Mouse (Mus musculus): ENCODE measurements at regions not wholly inside any gene's neighbourhood (a gene's known extent, or its start where the extent isn't known, plus 50 kb on each side); places are given as distances from the start of the nearest gene placed in this dataset.
A peak's percentile ranks its signal among the peaks of the same experiment; 100 is the strongest.

DNA sequence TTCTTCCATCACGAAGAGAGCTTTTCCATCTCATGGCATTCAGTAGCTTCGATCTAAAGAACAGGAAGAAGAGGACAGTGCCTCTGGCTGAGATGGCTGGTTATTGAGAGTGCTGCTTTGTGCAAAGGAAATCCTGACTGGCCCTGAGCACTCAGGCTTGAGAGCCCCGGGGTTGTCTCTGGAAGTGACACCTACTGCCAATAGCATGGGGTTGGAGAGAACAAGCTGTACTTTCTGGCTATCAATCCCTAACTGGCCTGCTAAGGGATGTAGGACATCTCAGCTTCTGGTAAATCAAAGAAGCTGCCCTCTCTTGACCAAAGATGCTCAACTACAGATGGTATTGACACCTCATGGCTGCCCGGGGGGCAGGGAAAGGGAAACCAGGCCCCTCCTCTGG, 178.2 kb upstream of the Serpine2 start:
- no peaks in the 10 kb centered on the region for H3K9me3 ChIP-seq (ENCODE audit: control insufficient read depth, low read depth, low read length)
- no peaks in the 10 kb centered on the region for H3K27me3 ChIP-seq (ENCODE audit: control insufficient read depth, insufficient read depth, low read length)
- H3K4me1 ChIP-seq (ENCODE audit: control insufficient read depth, insufficient read depth, low read length) = no peaks in the 10 kb centered on the region
- H3K9ac ChIP-seq (replicated peaks; ENCODE audit: low read depth, low read length) = no peak overlapping the region
- no peaks in the 10 kb centered on the region for H3K36me3 ChIP-seq (ENCODE audit: control insufficient read depth, insufficient read depth, low read length)
- ATAC-seq (ENCODE audit: insufficient number of reproducible peaks, insufficient read depth, low FRiP score, low read depth) = no peak
- H3K27ac ChIP-seq (ENCODE audit: low read length) = no peak overlapping the region
- no peak overlapping the region for H3K4me2 ChIP-seq (replicated peaks; ENCODE audit: low read depth, low read length)
- no peak overlapping the region for H3K4me3 ChIP-seq (ENCODE audit: low read depth, low read length)
- 75% methylated on average over 4 of the region's 4 CpGs for WGBS

DNA sequence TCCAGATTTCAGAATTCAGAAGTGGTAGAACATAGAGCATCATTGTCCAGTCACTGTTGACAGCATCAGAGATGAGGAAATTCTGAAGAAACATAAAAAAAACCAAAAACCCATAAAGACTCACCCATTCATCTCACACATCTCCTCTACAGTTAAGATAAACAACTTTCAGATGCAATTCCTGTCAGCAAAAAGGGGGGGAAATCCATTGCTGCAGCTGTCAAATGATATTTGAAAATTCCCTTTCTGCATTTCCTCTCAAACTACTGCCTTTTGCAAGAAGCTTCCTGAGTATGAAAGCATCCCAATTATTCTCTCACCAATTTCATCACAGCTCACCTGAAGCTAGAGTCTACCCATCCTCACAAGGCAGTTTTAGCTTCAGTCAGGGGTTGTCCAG, 177.1 kb upstream of the Serpine2 start:
- Histone ChIP-seq H3K27ac (ENCODE audit: low read length) (no peak overlapping the region), H3K27me3 (ENCODE audit: control insufficient read depth, insufficient read depth, low read length) (no peaks in the 10 kb centered on the region), H3K36me3 (ENCODE audit: control insufficient read depth, insufficient read depth, low read length) (no peaks in the 10 kb centered on the region), H3K4me1 (ENCODE audit: control insufficient read depth, insufficient read depth, low read length) (no peaks in the 10 kb centered on the region), H3K9ac (replicated peaks; ENCODE audit: low read depth, low read length) (no peak overlapping the region), H3K9me3 (ENCODE audit: control insufficient read depth, low read depth, low read length) (no peaks in the 10 kb centered on the region), H3K4me2 (replicated peaks; ENCODE audit: low read depth, low read length) (no peak overlapping the region), H3K4me3 (ENCODE audit: low read depth, low read length) (no peak overlapping the region)
- no peak for ATAC-seq (ENCODE audit: insufficient number of reproducible peaks, insufficient read depth, low FRiP score, low read depth)

DNA sequence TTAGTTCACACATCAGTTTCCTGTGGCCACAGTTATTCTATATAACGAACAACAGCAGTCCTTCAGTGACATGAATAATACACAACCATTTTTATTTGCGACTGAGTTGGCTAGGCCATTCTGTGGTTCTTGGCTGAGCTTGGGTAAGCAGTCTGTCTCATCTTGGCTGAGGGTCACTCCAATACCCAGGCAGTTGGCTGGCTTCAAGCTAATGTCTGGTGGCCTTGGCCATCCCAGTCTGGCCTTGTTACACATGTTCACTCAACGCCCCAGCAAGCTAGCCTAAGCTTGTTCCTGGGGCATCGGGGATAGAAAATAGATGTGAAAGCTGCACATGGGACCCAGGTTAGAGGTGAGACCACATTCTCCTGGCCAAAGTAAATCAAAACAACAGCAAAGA, 175.5 kb upstream of the Serpine2 start:
- no peaks in the 10 kb centered on the region for H3K4me1 ChIP-seq (ENCODE audit: control insufficient read depth, insufficient read depth, low read length)
- 94% methylated on average over 4 of the region's 4 CpGs for WGBS
- ATAC-seq (ENCODE audit: insufficient number of reproducible peaks, insufficient read depth, low FRiP score, low read depth) = no peak
- H3K27ac ChIP-seq (ENCODE audit: low read length) = no peak overlapping the region
- H3K27me3 ChIP-seq (ENCODE audit: control insufficient read depth, insufficient read depth, low read length) = no peaks in the 10 kb centered on the region
- H3K9me3 ChIP-seq (ENCODE audit: control insufficient read depth, low read depth, low read length) = no peaks in the 10 kb centered on the region
- H3K4me3 ChIP-seq (ENCODE audit: low read depth, low read length) = no peak overlapping the region
- H3K36me3 ChIP-seq (ENCODE audit: control insufficient read depth, insufficient read depth, low read length) = no peaks in the 10 kb centered on the region
- H3K9ac ChIP-seq (replicated peaks; ENCODE audit: low read depth, low read length) = no peak overlapping the region
- no peak overlapping the region for H3K4me2 ChIP-seq (replicated peaks; ENCODE audit: low read depth, low read length)

DNA sequence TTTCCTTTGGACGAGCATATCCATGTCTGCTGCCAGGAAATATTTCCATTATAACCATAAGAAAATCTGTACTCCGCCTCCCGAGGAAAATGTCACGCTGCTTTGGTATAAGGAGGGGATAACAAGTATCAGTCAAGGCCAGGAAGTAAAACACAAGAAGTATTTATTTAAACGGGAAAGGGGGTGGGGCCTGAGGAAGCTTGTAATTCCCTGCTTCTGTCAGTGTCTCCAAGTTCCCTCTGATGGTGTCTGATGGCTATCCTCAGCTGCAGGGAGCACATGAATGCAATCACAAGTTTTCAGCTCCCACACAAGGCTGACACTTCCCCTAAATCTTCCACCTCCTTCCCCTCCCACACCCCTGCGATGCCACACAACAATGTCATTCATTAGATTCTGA, 172.5 kb upstream of the Serpine2 start:
- no peak overlapping the region for H3K27ac ChIP-seq (ENCODE audit: low read length)
- no peaks in the 10 kb centered on the region for H3K27me3 ChIP-seq (ENCODE audit: control insufficient read depth, insufficient read depth, low read length)
- H3K36me3 ChIP-seq (ENCODE audit: control insufficient read depth, insufficient read depth, low read length) = no peaks in the 10 kb centered on the region
- H3K4me2 ChIP-seq (replicated peaks; ENCODE audit: low read depth, low read length) = no peak overlapping the region
- H3K9ac ChIP-seq (replicated peaks; ENCODE audit: low read depth, low read length) = no peak overlapping the region
- ATAC-seq (ENCODE audit: insufficient number of reproducible peaks, insufficient read depth, low FRiP score, low read depth) = no peak
- H3K4me1 ChIP-seq (ENCODE audit: control insufficient read depth, insufficient read depth, low read length) = no peaks in the 10 kb centered on the region
- no peak overlapping the region for H3K4me3 ChIP-seq (ENCODE audit: low read depth, low read length)
- H3K9me3 ChIP-seq (ENCODE audit: control insufficient read depth, low read depth, low read length) = no peaks in the 10 kb centered on the region
- WGBS = 41% methylated on average over 6 of the region's 6 CpGs

DNA sequence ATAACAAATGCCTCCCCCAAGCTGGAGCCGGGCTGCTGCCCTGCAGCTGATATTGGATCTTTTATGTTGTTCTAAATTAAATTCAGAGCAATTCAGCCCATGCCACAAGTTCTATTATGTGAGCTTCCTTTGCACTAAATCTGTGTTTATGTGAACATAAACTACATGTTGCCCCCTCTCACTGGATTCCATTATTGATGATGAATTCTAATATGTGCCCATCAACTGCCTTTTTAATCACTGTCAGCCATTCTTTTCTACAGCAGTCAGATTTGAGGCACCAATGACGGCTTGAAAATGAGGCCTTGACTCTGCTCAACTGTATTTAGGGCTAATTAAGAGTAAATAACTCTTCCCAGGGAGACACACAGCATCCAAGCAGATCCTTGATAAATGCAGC, 172.1 kb upstream of the Serpine2 start:
- Histone ChIP-seq H3K4me1 (ENCODE audit: control insufficient read depth, insufficient read depth, low read length) (no peaks in the 10 kb centered on the region), H3K9me3 (ENCODE audit: control insufficient read depth, low read depth, low read length) (no peaks in the 10 kb centered on the region), H3K36me3 (ENCODE audit: control insufficient read depth, insufficient read depth, low read length) (no peaks in the 10 kb centered on the region), H3K4me2 (replicated peaks; ENCODE audit: low read depth, low read length) (no peak overlapping the region), H3K27me3 (ENCODE audit: control insufficient read depth, insufficient read depth, low read length) (no peaks in the 10 kb centered on the region), H3K27ac (ENCODE audit: low read length) (0 out of 2 replicates have a peak overlapping the region, but pooled peaks have one; percentile 15), H3K4me3 (ENCODE audit: low read depth, low read length) (no peak overlapping the region), H3K9ac (replicated peaks; ENCODE audit: low read depth, low read length) (no peak overlapping the region)
- 51% methylated on average over 2 of the region's 2 CpGs for WGBS
- no peak for ATAC-seq (ENCODE audit: insufficient number of reproducible peaks, insufficient read depth, low FRiP score, low read depth)

DNA sequence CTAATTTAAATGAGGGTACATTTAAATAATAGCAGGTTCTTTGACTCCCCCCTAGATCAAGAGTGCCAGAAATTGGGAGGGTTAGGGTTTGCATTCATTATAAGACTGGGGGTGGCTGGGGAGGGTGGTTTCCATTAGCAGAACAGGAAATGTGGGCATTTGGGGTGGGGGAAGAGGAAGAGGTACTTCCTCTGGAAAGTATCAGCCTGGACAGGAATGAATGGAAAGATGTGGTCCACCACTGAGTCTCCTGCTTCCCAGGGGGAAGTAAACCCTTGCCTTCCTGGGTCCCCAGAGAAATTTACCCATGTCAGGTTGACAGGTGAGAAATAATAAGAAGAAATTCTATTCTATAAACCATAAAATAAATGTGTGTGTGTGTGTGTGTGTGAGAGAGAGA, 171.5 kb upstream of the Serpine2 start:
- no peak for ATAC-seq (ENCODE audit: insufficient number of reproducible peaks, insufficient read depth, low FRiP score, low read depth)
- no peaks in the 10 kb centered on the region for H3K9me3 ChIP-seq (ENCODE audit: control insufficient read depth, low read depth, low read length)
- no peaks in the 10 kb centered on the region for H3K36me3 ChIP-seq (ENCODE audit: control insufficient read depth, insufficient read depth, low read length)
- H3K9ac ChIP-seq (replicated peaks; ENCODE audit: low read depth, low read length) = no peak overlapping the region
- H3K4me1 ChIP-seq (ENCODE audit: control insufficient read depth, insufficient read depth, low read length) = no peaks in the 10 kb centered on the region
- no peaks in the 10 kb centered on the region for H3K27me3 ChIP-seq (ENCODE audit: control insufficient read depth, insufficient read depth, low read length)
- H3K4me2 ChIP-seq (replicated peaks; ENCODE audit: low read depth, low read length) = no peak overlapping the region
- no peak overlapping the region for H3K4me3 ChIP-seq (ENCODE audit: low read depth, low read length)
- no peak overlapping the region for H3K27ac ChIP-seq (ENCODE audit: low read length)

DNA sequence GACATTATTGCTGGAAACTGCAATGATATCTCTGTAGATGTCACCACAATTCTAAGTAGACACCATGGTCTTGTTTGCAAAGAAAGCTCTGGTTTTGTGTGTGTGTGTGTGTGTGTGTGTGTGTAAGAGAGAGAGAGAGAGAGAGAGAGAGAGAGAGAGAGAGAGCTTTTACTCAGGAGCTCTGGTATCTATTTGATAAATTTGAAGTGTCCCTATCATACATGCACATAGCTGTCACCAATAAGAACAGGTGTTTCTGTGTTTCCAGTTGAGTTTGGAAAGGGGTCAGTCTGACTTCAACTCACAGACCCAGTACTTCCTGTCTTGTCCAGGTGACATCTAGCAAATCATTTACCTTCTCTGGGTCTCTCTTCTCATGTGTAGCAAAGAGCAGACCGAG, 169.7 kb upstream of the Serpine2 start:
- ATAC-seq (ENCODE audit: insufficient number of reproducible peaks, insufficient read depth, low FRiP score, low read depth) = no peak
- Histone ChIP-seq H3K27me3 (ENCODE audit: control insufficient read depth, insufficient read depth, low read length) (no peaks in the 10 kb centered on the region), H3K9ac (replicated peaks; ENCODE audit: low read depth, low read length) (no peak overlapping the region), H3K4me1 (ENCODE audit: control insufficient read depth, insufficient read depth, low read length) (no peaks in the 10 kb centered on the region), H3K4me2 (replicated peaks; ENCODE audit: low read depth, low read length) (no peak overlapping the region), H3K4me3 (ENCODE audit: low read depth, low read length) (no peak overlapping the region), H3K27ac (ENCODE audit: low read length) (no peak overlapping the region), H3K36me3 (ENCODE audit: control insufficient read depth, insufficient read depth, low read length) (no peaks in the 10 kb centered on the region), H3K9me3 (ENCODE audit: control insufficient read depth, low read depth, low read length) (no peaks in the 10 kb centered on the region)
- 73% methylated on average over 1 of the region's 1 CpGs for WGBS

DNA sequence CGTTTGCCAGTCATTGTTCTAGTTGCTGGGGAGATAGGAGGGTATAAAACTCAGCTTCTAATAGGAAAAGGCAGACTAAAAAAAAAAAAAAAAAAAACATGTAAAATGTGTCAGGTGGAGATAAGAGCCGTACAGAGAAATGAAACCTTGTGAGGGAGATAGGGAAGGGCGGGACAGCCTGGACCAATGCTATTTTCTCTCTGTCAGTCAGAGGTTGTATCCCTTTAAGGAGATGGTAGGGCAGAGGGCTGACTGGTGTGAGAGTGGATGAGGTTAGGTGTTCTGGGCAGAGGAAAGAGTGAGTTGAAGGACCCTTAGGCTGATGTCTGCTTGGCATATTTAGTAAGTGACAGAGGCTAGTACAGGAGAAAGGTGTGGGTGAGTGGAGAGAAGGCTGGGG, 169.2 kb upstream of the Serpine2 start:
- 79% methylated on average over 3 of the region's 3 CpGs for WGBS
- Histone ChIP-seq H3K36me3 (ENCODE audit: control insufficient read depth, insufficient read depth, low read length) (no peaks in the 10 kb centered on the region), H3K4me3 (ENCODE audit: low read depth, low read length) (no peak overlapping the region), H3K27ac (ENCODE audit: low read length) (no peak overlapping the region), H3K9me3 (ENCODE audit: control insufficient read depth, low read depth, low read length) (no peaks in the 10 kb centered on the region), H3K27me3 (ENCODE audit: control insufficient read depth, insufficient read depth, low read length) (no peaks in the 10 kb centered on the region), H3K9ac (replicated peaks; ENCODE audit: low read depth, low read length) (no peak overlapping the region), H3K4me1 (ENCODE audit: control insufficient read depth, insufficient read depth, low read length) (no peaks in the 10 kb centered on the region), H3K4me2 (replicated peaks; ENCODE audit: low read depth, low read length) (no peak overlapping the region)
- ATAC-seq (ENCODE audit: insufficient number of reproducible peaks, insufficient read depth, low FRiP score, low read depth) = peak; percentile 84; the same call in 1 of the 2 replicates

DNA sequence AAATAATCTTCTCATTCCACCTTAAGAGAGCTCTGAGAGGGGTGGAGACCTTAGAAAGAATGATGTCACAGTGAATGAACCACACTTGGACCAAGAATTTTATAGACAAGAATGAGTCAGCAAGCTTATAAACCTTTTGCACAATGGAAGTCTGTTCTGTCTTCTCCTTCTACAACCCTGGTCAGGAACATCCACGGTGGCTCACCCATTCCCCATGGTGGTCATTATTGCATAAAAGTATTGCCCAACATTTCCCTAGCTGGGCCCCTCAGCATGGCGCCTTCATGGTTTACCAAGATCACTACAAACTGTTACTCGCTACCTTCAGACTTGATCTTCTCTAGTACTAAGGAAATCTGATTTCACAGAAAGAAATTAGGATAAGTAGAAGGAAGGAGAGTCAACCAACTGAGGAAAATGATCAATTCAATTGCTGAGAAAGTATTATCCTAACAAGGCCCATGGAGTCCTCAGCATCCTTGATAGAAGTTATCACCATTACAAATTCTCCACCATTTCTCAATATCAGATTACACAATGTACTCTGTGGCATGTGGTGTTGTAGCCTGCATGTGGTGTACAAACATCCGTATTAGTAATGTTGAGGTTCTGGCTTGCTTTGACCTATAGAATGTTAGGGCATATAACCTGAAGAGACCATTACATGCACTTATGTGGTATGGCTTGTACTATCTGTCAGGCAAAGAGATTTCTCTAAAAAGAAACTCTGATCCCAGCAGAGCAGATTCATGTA, 165.1 kb upstream of the Serpine2 start:
- Histone ChIP-seq H3K27ac (ENCODE audit: low read length) (no peak overlapping the region), H3K4me1 (ENCODE audit: control insufficient read depth, insufficient read depth, low read length) (0 out of 2 replicates have a peak, but pooled peaks cover 2% of the 10 kb centered on the region), H3K36me3 (ENCODE audit: control insufficient read depth, insufficient read depth, low read length) (no peaks in the 10 kb centered on the region), H3K9ac (replicated peaks; ENCODE audit: low read depth, low read length) (no peak overlapping the region), H3K4me2 (replicated peaks; ENCODE audit: low read depth, low read length) (no peak overlapping the region), H3K27me3 (ENCODE audit: control insufficient read depth, insufficient read depth, low read length) (no peaks in the 10 kb centered on the region), H3K4me3 (ENCODE audit: low read depth, low read length) (no peak overlapping the region), H3K9me3 (ENCODE audit: control insufficient read depth, low read depth, low read length) (no peaks in the 10 kb centered on the region)
- ATAC-seq (ENCODE audit: insufficient number of reproducible peaks, insufficient read depth, low FRiP score, low read depth) = no peak
- WGBS = 87% methylated on average over 4 of the region's 4 CpGs

Measured in stomach, embryonic 14.5 days (tissue).